Mouse (Mus musculus) liver, adult 2 months (tissue): ENCODE measurements at regions not wholly inside any gene's neighbourhood (a gene's known extent, or its start where the extent isn't known, plus 50 kb on each side); places are given as distances from the start of the nearest gene placed in this dataset.
A peak's percentile ranks its signal among the peaks of the same experiment; 100 is the strongest.

Experiments used
- DNase-seq: peaks from one replicate; pipeline ENCODE4 v3.0.0-alpha.2; 2011; ENCODE audit warnings: low read depth, low spot score; ENCODE audit errors: extremely low read depth
- H3K27ac ChIP-seq: fragments of 200-500 bp; replicated peaks from 2 replicates; pipeline ENCODE4 v1.5.1; 2012; ENCODE audit warnings: low read depth, mild to moderate bottlenecking, control low read depth, inconsistent platforms, low read length; ENCODE audit not compliant: insufficient read depth
- H3K27me3 ChIP-seq: fragments of 200-500 bp; 2 replicates; pipeline ENCODE4 v1.6.1; 2012; ENCODE audit warnings: mild to moderate bottlenecking, moderate library complexity, low read length, inconsistent platforms; ENCODE audit not compliant: control insufficient read depth, insufficient read depth
- H3K36me3 ChIP-seq: fragments of 200-500 bp; 2 replicates; pipeline ENCODE4 v1.6.1; 2012; ENCODE audit warnings: low read length, inconsistent platforms; ENCODE audit not compliant: control insufficient read depth, insufficient read depth
- H3K4me1 ChIP-seq: fragments of 200-500 bp; 2 replicates; pipeline ENCODE4 v1.6.1; 2011; ENCODE audit warnings: low read length; ENCODE audit not compliant: control insufficient read depth, insufficient read depth
- H3K4me3 ChIP-seq: fragments of 200-500 bp; 2 replicates; pipeline ENCODE4 v1.5.1; 2011; ENCODE audit warnings: low read depth, mild to moderate bottlenecking, control low read depth, low read length, moderate library complexity; ENCODE audit not compliant: insufficient read depth
- H3K79me2 ChIP-seq: fragments of 200-500 bp; 2 replicates; pipeline ENCODE4 v1.6.1; 2012; ENCODE audit warnings: inconsistent platforms, mild to moderate bottlenecking, low read length, moderate library complexity; ENCODE audit not compliant: control insufficient read depth, insufficient read depth
- H3K9ac ChIP-seq: fragments of 200-500 bp; 2 replicates; pipeline ENCODE4 v1.6.1; 2012; ENCODE audit warnings: low read depth, mild to moderate bottlenecking, control low read depth, inconsistent platforms, low read length
- CTCF ChIP-seq: fragments of 200-500 bp; IDR thresholded peaks from 2 replicates; pipeline ENCODE4 v1.5.1; 2011; ENCODE audit warnings: low read depth, low read length, control low read depth
- POLR2A ChIP-seq: fragments of 200-500 bp; IDR thresholded peaks from 2 replicates; pipeline ENCODE4 v1.6.1; 2011; ENCODE audit warnings: low read length, control low read depth; ENCODE audit not compliant: insufficient read depth; ENCODE audit errors: extremely low read depth
- WGBS: fragments of 180-500 bp; shearing (Covaris S2); methylation state at CpG from one replicate; pipeline ENCODE4 v1.1.7; 2018; 5-methylcytosine and 5-hydroxymethylcytosine counted together

DNA sequence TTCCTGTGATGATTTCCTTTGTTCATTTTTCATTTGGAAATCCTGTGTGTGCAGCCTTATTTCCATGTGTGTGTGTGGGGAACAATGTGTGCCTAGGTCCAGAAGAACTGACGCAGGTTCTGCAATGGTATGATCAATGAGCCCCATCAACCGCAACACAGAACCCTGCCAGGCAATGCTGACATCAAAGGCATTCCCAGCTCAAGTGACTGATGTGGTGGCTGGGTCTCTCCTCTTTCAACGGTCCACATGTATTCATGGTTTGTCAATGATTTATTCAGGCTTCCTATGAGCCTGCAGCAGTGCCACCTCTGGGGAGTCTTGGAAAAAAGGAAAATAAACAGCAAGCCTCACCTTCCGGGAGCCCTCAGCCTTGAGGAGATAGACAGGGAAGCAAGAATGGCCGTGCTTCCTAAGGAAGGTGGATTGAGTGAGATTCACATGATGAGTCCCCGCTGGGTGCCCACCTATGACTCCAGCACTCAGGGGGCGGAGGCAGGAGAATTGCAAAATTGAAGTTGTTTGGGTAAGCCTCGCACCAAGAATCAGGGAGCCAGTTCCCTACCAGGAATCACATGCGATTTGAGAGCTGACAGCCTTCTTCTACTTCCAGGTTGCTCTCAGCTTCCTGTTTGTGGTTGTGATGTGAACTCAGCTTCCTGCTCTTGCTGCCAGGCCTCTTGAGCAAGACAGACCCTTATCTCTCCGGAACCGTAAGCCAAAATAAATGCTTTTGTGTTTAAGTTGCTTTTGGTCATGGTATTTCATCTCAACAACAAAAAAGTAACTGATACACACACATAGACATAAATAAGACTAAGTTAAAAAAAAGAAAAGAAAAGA, 61.2 kb upstream of the Hk2 start:
- Histone ChIP-seq H3K36me3 (no peaks in the 10 kb centered on the region), H3K9ac (no peak overlapping the region), H3K79me2 (no peaks in the 10 kb centered on the region), H3K27me3 (no peaks in the 10 kb centered on the region), H3K4me1 (no peaks in the 10 kb centered on the region), H3K4me3 (no peak overlapping the region), H3K27ac (no peak overlapping the region)
- 68% methylated on average over 11 of the region's 11 CpGs for WGBS
- DNase-seq, result no peak
- TF ChIP-seq POLR2A (no peak), CTCF (no peak)

- no peak overlapping the region for H3K27ac ChIP-seq
- H3K9ac ChIP-seq, result no peak overlapping the region
- no peak for DNase-seq
- WGBS, result 96% methylated on average over 6 of the region's 6 CpGs
- no peak for TF ChIP-seq POLR2A
- no peak for TF ChIP-seq CTCF
- H3K79me2 ChIP-seq, result no peaks in the 10 kb centered on the region
- no peaks in the 10 kb centered on the region for H3K27me3 ChIP-seq
- no peaks in the 10 kb centered on the region for H3K36me3 ChIP-seq
- no peaks in the 10 kb centered on the region for H3K4me1 ChIP-seq
- no peak overlapping the region for H3K4me3 ChIP-seq
These were observed 59.6 kb upstream of the Hk2 start for GRCm38 (mm10) chr6:82833867-82834266.

DNA sequence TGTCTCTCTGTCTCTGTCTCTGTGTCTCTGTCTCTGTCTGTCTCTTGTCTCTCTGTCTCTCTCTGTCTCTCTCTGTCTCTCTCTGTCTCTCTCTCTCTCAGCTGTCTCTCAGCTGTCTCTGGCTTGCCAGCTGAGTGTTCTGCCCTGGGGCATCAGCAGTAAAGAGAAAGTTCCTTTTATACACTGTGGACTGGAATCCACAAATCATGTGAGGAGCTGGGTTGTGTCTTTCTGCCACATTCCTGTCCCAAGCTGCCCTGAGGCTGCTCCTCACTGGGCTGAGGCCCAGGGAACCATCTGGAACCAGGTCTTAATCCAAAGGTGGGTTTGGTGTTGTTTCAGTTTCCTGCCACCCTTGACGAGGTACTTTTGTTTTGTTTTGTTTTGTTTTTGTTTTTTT, 57.0 kb upstream of the Hk2 start:
- no peak overlapping the region for H3K4me3 ChIP-seq
- TF ChIP-seq POLR2A (no peak), CTCF (no peak)
- H3K27ac ChIP-seq, result no peak overlapping the region
- H3K27me3 ChIP-seq, result no peaks in the 10 kb centered on the region
- H3K36me3 ChIP-seq, result no peaks in the 10 kb centered on the region
- no peaks in the 10 kb centered on the region for H3K4me1 ChIP-seq
- no peak overlapping the region for H3K9ac ChIP-seq
- 44% methylated on average over 1 of the region's 1 CpGs for WGBS
- no peaks in the 10 kb centered on the region for H3K79me2 ChIP-seq
- DNase-seq, result no peak

DNA sequence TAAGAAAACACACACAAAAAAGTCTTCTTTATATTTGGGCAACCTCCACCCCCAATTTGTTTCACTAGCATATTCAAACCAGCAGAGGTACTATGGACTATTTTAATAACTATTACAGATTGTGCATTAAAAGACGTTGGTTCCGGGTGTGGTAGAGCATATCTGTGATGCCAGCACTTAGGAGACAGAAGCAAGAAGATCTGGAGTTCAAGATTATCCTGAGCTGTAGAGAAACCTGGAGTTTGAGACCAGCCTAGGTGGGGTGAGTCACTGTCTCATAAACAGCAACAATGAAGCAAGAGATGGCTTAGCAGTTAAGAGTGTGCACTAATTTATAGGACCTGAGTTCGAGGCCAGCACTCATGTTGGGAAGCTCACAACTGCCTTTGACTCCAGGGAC, 50.4 kb upstream of the Hk2 start:
- Histone ChIP-seq H3K9ac (no peak overlapping the region), H3K79me2 (no peaks in the 10 kb centered on the region), H3K4me3 (no peak overlapping the region), H3K36me3 (no peaks in the 10 kb centered on the region), H3K27me3 (no peaks in the 10 kb centered on the region), H3K4me1 (no peaks in the 10 kb centered on the region), H3K27ac (no peak overlapping the region)
- TF ChIP-seq CTCF (no peak), POLR2A (no peak)
- no peak for DNase-seq
- 86% methylated on average over 3 of the region's 3 CpGs for WGBS

DNA sequence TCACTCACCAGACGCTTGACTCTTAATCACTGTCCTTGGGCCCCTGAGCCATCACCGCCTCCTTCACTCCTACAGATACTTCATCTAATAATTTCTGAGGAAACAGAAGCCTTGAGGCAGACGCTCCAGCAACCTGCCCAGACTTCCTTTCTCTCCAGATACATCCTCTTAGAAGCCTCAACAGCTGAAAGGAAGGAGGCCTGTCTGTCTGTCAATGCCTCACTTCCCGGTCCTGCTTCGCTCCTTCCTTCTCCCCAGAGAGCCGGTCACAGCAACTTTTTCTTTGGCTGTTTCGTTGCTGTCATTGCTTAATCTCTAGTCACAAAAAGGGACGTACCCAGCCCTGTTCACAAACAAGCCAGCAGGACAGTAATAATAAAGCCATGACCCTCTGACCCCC, 50.0 kb upstream of the Hk2 start:
- Histone ChIP-seq H3K36me3 (no peaks in the 10 kb centered on the region), H3K9ac (no peak overlapping the region), H3K27ac (peak overlapping the region; percentile 27; the same call in 1 of the 2 replicates), H3K4me1 (no peaks in the 10 kb centered on the region), H3K4me3 (no peak overlapping the region; the same call in 1 of the 2 replicates), H3K79me2 (no peaks in the 10 kb centered on the region), H3K27me3 (no peaks in the 10 kb centered on the region)
- 61% methylated on average over 8 of the region's 8 CpGs for WGBS
- DNase-seq, result peak; percentile 20
- TF ChIP-seq POLR2A (no peak), CTCF (no peak)
